Mouse (Mus musculus) neural tube, embryonic 14.5 days (tissue): ENCODE results near the gene Phf21a. TPM values are rescaled to one million over a fixed set of nuclear protein-coding genes. Genes with fewer than 3 reads are reported as not detected.

Source experiments
- ATAC-seq: fragments of 200-750 bp; cut with Nextera tagmentation; 2 replicates; pipeline ENCODE4 v1.8.0; 2017; ENCODE audit warnings: low read depth, mild to moderate bottlenecking, moderate TSS enrichment, moderate library complexity
- H3K27ac ChIP-seq: fragments of 300-500 bp; sonication (generic); 2 replicates; pipeline ENCODE4 v1.5.1; 2014; ENCODE audit warnings: low read depth, mild to moderate bottlenecking, control low read depth, low read length, moderate library complexity, mixed read lengths
- H3K27me3 ChIP-seq: fragments of 300-500 bp; sonication (generic); 2 replicates; pipeline ENCODE4 v1.6.1; 2014; ENCODE audit warnings: low read length; ENCODE audit not compliant: control insufficient read depth, insufficient read depth
- H3K36me3 ChIP-seq: fragments of 300-500 bp; sonication (generic); 2 replicates; pipeline ENCODE4 v1.6.1; 2014; ENCODE audit warnings: low read length, mixed read lengths; ENCODE audit not compliant: control insufficient read depth, insufficient read depth
- H3K4me1 ChIP-seq: fragments of 300-500 bp; sonication (generic); 2 replicates; pipeline ENCODE4 v1.6.1; 2014; ENCODE audit warnings: low read length; ENCODE audit not compliant: control insufficient read depth, insufficient read depth
- H3K4me2 ChIP-seq: fragments of 300-500 bp; sonication (generic); 2 replicates; pipeline ENCODE4 v1.6.1; 2014; ENCODE audit warnings: mild to moderate bottlenecking, low read depth, low read length, control low read depth
- H3K4me3 ChIP-seq: fragments of 300-500 bp; sonication (generic); 2 replicates; pipeline ENCODE4 v1.5.1; 2014; ENCODE audit warnings: low read depth, low read length, control low read depth, mixed read lengths
- H3K9ac ChIP-seq: fragments of 300-500 bp; sonication (generic); replicated peaks from 2 replicates; pipeline ENCODE4 v1.6.1; 2014; ENCODE audit warnings: low read depth, mild to moderate bottlenecking, control low read depth, low read length, mixed read lengths
- H3K9me3 ChIP-seq: fragments of 300-500 bp; sonication (generic); 2 replicates; pipeline ENCODE4 v1.6.1; 2016; ENCODE audit warnings: low read length; ENCODE audit not compliant: control insufficient read depth
- WGBS: fragments of 180-500 bp; shearing (Covaris S2); extraction: QIAGEN DNeasy Blood & Tissue Kit; methylation state at CpG from one replicate; pipeline ENCODE4 v1.1.7; 2014; 5-methylcytosine and 5-hydroxymethylcytosine counted together
- polyA plus RNA-seq: library from polyadenylated mRNA; unstranded; fragments of >200 nt; fragmentation: Nextera tagmentation; extraction: Ambion mirVana; gene quantifications from 2 replicates; pipeline ENCODE4 v1.2.1, GENCODE M21; 2014

The Phf21a gene
- polyA plus RNA-seq, 1 experiment from 2014 or later = 39.9 TPM

DNA sequence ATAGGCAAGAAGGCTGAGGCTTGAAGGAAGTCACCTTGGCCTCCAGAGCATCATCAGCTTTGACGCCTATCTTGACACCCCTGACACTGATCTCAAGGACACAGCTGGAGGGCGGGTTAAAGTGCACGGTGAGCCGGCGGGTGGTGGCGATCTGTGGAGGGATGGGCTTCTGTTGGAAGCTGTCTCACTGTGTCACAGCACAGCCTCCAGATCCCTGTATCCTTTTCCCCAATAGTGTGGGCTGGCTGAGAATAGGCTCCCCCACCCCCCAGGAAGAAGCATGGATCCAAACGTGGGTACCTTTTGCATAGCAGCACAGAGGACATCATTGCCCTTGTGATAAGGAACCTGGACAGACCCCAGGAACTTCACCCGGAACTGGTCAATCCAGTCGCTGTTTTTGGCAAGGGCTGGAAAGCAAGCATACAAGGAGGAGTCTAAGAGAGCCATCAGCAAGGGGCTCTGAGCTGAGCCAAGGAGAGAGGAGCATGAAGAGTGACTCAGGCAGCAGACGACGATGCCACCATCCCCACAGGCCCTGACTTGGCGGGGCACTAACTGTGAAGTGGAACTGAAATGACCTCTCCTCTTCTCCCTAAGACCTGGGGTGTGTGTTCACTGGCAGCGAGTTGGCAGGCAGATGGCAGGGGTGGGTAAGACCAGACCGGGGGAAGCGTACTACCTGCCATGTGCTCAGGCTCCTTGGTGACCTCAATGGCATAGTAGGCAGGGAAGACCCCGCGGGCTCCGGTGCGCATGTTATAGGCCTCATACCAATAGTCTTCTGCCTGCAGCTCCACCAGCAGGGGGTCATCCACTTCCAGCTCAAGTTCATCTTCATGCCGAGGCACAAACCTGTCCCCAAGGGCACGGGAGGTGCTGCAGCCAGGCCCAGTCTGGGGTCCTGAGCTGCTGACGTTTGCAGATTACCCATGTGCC lies 292.5 kb downstream of the Phf21a start:
- ATAC-seq = no peak
- Histone ChIP-seq H3K9me3 (no peaks in the 10 kb centered on the region), H3K4me2 (no peak overlapping the region), H3K27me3 (no peaks in the 10 kb centered on the region), H3K36me3 (peaks cover 46% of the 10 kb centered on the region), H3K27ac (no peak overlapping the region), H3K4me1 (peaks cover 26% of the 10 kb centered on the region), H3K9ac (no peak overlapping the region), H3K4me3 (no peak overlapping the region)
- 88% methylated on average over 22 of the region's 22 CpGs for WGBS

DNA sequence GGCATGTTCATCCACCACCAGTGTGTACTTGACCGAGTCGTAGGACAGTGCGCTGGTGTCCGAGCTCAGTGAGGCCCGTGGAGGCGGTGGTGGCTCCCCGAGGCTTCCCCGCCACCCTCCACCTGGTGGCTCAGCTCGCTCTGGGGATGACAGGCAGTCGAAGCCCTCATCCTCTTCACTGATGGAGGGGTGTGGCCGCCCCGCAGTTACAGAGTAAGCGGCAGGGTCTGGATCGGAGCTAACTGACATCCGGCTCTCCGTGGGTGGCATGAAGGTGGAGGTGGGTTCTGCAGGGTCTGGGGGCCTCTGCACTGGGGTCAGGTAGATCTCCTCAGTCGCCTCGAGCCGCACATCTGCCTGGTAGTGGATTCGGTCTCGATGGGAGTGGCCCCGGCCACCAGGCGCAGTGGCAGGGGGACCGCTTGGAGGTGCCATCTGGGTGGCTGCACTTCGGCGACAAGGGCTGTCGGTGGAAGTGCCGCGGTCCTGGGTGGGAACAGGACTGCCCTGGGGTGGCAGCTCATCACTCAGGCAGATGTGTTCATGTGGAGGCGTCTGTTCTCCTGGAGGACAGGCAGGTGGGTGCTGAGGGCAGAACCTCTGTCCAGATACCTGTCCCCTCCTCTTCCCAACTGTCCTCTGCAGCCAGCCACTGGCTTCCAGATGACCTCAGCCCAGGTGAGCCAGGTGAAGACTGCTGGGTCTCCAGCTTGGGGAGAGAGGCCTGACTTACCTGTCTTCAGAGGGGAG lies 294.1 kb downstream of the Phf21a start:
- no peak overlapping the region for H3K27ac ChIP-seq
- H3K4me3 ChIP-seq = no peak overlapping the region
- peaks cover 43% of the 10 kb centered on the region for H3K36me3 ChIP-seq
- ATAC-seq = no peak
- 93% methylated on average over 30 of the region's 30 CpGs for WGBS
- no peaks in the 10 kb centered on the region for H3K27me3 ChIP-seq
- peak overlapping the region; percentile 58 for H3K4me2 ChIP-seq
- H3K9me3 ChIP-seq = no peaks in the 10 kb centered on the region
- H3K4me1 ChIP-seq = peaks cover 40% of the 10 kb centered on the region
- H3K9ac ChIP-seq = no peak overlapping the region

DNA sequence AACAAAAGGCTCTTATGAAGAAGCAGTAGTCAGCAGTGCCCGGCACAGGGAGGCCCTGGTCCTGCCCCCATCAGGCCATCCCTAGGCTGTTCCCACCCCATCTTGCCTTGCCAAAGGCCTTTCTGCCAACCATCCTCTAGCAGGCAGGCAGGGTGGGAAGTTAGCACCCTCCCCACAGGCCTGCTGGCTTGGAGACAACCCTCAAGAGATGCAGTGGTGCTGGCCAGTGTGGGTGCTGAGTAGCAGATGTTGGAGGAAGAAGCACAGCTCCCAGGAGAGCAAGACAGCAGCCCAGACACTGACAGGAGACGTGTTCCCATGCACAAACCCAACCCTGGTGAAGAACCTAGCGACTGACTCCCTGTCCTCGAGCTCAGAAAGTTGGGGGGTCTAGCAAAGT lies 294.7 kb downstream of the Phf21a start:
- peaks cover 39% of the 10 kb centered on the region for H3K36me3 ChIP-seq
- H3K27ac ChIP-seq = no peak overlapping the region

DNA sequence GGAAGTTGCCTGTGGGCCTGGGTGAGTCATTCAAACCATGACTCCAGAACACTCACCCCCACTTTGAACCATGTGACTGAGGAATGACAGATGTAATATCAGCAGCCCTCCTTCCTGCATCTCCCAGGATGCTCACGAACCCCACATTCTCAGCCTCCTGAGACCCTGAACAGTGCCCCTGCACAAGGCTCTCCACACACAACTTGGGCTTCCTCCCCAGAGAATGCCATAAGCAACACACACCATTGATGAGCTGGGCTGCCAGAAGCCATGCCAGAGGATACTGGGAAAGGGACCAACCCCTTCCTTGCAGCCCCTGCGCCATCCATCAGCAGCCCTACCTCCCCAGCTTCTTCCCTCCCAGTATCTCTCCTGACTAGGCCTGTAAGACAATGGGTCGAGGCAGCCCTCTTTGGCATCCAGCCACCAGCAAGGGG lies 295.2 kb downstream of the Phf21a start:
- Histone ChIP-seq H3K27me3 (no peaks in the 10 kb centered on the region), H3K4me2 (peak overlapping the region; percentile 58), H3K4me1 (peaks cover 51% of the 10 kb centered on the region), H3K9me3 (no peaks in the 10 kb centered on the region), H3K36me3 (peaks cover 36% of the 10 kb centered on the region), H3K9ac (peak overlapping the region; percentile 87), H3K4me3 (peak overlapping the region; percentile 72), H3K27ac (peak overlapping the region; percentile 85; the same call in 1 of the 2 replicates)
- WGBS = 29% methylated on average over 3 of the region's 3 CpGs
- no peak for ATAC-seq

More for the DNA sequence above, 294.7 kb downstream of the Phf21a start:
- no peaks in the 10 kb centered on the region for H3K9me3 ChIP-seq
- no peak overlapping the region for H3K4me3 ChIP-seq
- H3K27me3 ChIP-seq = no peaks in the 10 kb centered on the region
- H3K4me1 ChIP-seq = peaks cover 47% of the 10 kb centered on the region
- ATAC-seq = no peak
- WGBS = 68% methylated on average over 4 of the region's 4 CpGs
- 0 out of 2 replicates have a peak overlapping the region, but pooled peaks have one; percentile 28 for H3K9ac ChIP-seq
- H3K4me2 ChIP-seq = peak overlapping the region; percentile 58

DNA sequence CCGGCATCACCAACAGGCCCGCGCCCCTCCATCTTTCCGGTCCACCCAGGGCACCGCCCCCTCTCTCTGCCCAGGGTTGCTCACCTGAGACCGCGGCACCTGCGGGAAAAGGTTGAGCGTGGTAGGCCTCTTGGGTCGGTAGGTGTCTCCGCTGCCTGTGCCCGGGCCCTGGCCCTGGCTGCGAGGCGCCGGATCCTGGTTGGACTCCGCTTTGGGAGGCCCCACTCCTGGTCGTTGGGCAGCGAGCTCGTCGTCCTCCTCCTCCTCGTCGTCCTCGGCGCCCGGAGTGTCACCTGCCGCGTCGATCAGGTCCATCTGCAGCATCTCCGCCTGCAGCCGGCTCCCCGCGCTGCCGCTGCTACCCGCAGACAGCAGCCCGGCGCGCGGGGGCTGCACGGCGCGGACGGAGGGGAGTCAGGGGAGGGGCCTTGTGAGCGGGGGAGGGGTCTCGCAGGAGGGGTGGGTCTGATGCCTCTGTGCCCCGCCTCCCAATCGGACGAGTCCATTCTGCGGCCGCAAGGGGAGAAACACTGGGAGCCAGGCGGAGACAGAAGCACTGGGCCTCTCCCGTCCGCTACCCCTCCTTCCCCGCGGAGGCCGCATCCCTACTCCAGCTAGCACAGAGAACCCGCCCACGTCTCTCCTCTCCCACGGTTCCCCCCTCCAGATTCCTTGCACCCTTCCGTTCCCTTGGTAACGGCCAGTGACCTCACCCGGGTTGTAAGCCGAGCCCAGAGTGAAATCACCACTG lies 296.1 kb downstream of the Phf21a start:
- Histone ChIP-seq H3K36me3 (peaks cover 31% of the 10 kb centered on the region), H3K27ac (peak overlapping the region; percentile 85), H3K4me3 (peak overlapping the region; percentile 72), H3K4me1 (peaks cover 54% of the 10 kb centered on the region), H3K9me3 (no peaks in the 10 kb centered on the region), H3K9ac (peak overlapping the region; percentile 87), H3K4me2 (peak overlapping the region; percentile 58), H3K27me3 (no peaks in the 10 kb centered on the region)
- ATAC-seq = peak; percentile 94
- WGBS = 1% methylated on average over 57 of the region's 62 CpGs

DNA sequence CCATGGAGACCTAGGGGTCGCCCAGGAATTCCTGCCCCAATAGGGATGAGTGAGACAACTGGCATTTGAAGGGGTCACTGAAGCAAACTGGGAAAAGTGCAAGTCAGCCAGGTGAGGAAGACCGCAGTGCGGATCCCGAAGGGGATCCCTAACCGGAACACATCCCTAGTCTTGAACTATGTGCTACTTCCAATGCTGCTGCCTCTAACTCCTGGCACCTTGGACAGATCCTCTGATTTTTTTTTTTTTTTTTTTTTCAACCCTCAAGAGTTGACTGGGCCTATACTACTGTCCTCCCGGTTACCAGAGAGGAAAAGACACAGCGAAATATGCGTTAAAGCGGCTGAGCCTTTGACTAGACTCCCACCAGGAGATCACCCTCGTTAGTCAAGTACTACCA lies 296.7 kb downstream of the Phf21a start:
- Histone ChIP-seq H3K4me3 (peak overlapping the region; percentile 72), H3K9ac (peak overlapping the region; percentile 87; the same call in 1 of the 2 replicates), H3K9me3 (no peaks in the 10 kb centered on the region), H3K27me3 (no peaks in the 10 kb centered on the region), H3K4me1 (peaks cover 54% of the 10 kb centered on the region), H3K27ac (peak overlapping the region; percentile 85), H3K4me2 (peak overlapping the region; percentile 58), H3K36me3 (peaks cover 27% of the 10 kb centered on the region)
- WGBS = under 1% methylated on average over 10 of the region's 10 CpGs
- ATAC-seq = peak; percentile 5

DNA sequence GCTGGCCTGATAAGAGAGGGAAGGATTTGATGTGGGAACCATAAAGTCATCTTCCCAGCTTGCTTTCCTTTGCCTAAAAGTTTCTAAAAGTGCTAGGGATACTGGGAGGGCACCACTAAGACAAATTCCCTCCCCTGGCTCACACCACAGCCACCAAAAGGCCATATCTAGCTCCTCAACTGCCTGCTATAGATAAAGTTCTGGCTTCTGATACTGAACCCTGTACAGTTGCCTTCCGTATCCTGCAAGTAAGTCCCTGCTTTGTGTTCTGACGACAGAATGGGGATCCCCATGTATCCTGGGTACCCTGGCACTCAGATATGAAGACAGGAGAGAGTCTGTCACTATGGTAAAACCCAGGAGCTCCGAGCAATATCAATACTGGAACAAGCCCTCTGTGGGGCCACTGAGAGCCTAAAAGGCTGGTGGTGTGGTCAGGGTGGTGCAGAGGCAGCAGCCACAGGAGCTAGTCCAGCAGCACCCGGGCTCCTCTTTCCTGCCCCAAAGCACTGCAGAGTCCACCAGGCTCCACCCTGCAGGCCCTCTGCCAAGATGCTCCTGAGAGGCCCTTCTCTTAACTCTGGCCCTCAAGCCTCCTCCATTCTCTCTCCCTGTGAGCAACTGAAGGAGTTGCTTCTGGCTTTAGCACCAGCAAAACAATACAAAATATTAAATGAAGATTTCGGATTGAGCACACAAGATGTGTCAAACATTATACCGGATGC lies 297.5 kb downstream of the Phf21a start:
- no peak for ATAC-seq
- H3K9me3 ChIP-seq = no peaks in the 10 kb centered on the region
- H3K9ac ChIP-seq = no peak overlapping the region
- H3K27ac ChIP-seq = peak overlapping the region; percentile 85
- 79% methylated on average over 6 of the region's 6 CpGs for WGBS
- no peak overlapping the region for H3K4me3 ChIP-seq
- H3K27me3 ChIP-seq = no peaks in the 10 kb centered on the region
- H3K36me3 ChIP-seq = peaks cover 19% of the 10 kb centered on the region
- peak overlapping the region; percentile 58; the same call in 1 of the 2 replicates for H3K4me2 ChIP-seq
- H3K4me1 ChIP-seq = peaks cover 54% of the 10 kb centered on the region

DNA sequence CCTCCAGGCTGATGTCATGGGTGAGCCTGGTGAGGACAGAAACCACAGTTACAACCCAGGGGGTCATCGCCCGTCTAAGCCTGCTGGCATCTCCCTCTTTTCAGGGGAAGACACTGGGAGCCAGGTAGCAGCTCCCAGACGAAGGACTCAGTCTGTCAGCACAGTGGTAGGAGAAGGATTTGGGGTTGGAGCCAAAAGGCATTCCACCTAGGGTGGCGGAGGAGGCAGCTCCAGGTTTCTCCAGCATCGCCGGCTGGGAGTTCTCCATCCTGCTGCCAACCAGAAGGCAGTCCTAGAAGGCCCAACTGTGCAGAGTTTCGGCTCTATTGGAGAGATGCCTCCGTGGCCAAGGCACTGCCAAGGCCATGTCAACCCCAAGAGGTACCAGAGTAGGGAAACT lies 298.2 kb downstream of the Phf21a start:
- no peak for ATAC-seq
- no peak overlapping the region for H3K4me3 ChIP-seq
- peak overlapping the region; percentile 86 for H3K27ac ChIP-seq
- H3K4me2 ChIP-seq = peak overlapping the region; percentile 56; the same call in 1 of the 2 replicates
- H3K36me3 ChIP-seq = peaks cover 12% of the 10 kb centered on the region
- H3K4me1 ChIP-seq = peaks cover 54% of the 10 kb centered on the region
- no peaks in the 10 kb centered on the region for H3K27me3 ChIP-seq
- no peak overlapping the region for H3K9ac ChIP-seq
- no peaks in the 10 kb centered on the region for H3K9me3 ChIP-seq
- 84% methylated on average over 8 of the region's 8 CpGs for WGBS
